Mouse (Mus musculus): ENCODE measurements at regions not wholly inside any gene's neighbourhood (a gene's known extent, or its start where the extent isn't known, plus 50 kb on each side); places are given as distances from the start of the nearest gene placed in this dataset.
"Not testable (repeated sequence)": the region's sequence is repeated elsewhere in the genome, so short reads cannot be mapped to it uniquely, and the experiment has no call there.

DNA sequence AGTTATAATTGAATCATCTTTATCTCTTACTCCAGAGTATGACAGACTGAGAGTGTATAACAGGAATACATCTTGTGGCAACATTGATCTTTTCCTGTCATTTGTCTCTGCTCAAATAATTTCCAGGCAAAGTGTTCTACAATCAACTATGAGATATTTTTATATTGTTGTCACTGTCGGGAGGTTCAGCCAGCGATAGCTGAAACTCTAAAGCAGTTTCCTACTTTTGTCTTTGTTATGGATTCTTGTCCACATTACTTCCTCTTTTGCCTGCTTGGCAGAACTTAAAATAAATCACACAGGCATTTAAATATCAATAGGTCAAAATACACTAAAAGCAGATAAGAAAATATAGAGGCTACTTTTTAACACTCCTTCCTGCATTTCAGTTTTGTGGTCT is 820.2 kb downstream of the Robo2 start:
- Histone ChIP-seq H3K4me1 (ENCODE audit: control insufficient read depth, insufficient read depth, low read length) (no peaks in the 10 kb centered on the region), H3K4me3 (replicated peaks; ENCODE audit: control insufficient read depth, low read depth, low read length) (no peak overlapping the region), H3K27ac (ENCODE audit: control insufficient read depth, insufficient read depth, low read depth, low read length, poor library complexity) (no peak overlapping the region)
- WGBS = 2% methylated on average over 2 of the region's 2 CpGs
- no peak for TF ChIP-seq CTCF (IDR thresholded peaks at IDR 0.05; ENCODE audit: control insufficient read depth, insufficient read depth, low read length)
- no peak for TF ChIP-seq POLR2A (IDR thresholded peaks at IDR 0.05; ENCODE audit: borderline replicate concordance, control insufficient read depth, low read depth, low read length)

DNA sequence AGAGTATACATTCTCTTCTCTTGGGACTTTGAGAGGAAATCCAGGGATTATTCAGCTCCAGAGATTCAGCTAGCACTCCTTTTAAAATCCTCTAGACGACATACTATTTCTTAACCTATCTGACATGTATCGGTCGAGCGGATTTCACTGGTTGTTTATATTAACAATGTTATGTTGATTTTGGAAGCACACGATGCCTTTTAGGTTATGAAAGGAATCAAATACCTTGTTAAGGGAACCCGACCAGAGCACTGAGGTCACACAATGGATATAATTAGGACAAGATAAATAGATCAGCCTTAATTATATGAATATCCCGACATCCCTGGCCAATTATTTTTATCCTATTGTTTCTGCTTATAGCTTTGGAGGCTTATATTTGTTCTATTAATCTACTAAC is 850.4 kb downstream of the Robo2 start:
- Histone ChIP-seq H3K4me1 (ENCODE audit: control insufficient read depth, insufficient read depth, low read length) (no peaks in the 10 kb centered on the region), H3K4me3 (replicated peaks; ENCODE audit: control insufficient read depth, low read depth, low read length) (no peak overlapping the region), H3K27ac (ENCODE audit: control insufficient read depth, insufficient read depth, low read depth, low read length, poor library complexity) (no peak overlapping the region)
- 77% methylated on average over 7 of the region's 7 CpGs for WGBS
- no peak for TF ChIP-seq CTCF (IDR thresholded peaks at IDR 0.05; ENCODE audit: control insufficient read depth, insufficient read depth, low read length)

DNA sequence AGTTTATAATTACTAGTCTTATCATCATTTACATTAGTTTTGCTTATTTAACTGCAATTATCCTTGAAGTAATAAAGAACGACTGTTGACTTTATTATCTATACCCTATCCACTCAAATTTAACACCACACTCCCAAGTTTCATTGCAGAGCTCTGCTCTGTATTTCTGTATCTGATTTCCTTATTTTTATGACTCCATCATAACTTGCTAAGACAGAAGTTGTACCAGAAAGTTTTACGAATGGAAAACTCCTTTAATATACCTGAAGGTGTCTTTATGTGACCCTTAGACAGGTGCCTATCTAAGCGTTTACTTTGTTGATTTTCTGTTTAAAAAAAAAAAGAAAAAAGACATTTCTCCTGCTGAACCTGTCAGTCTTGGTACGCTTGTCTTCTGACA is 854.7 kb downstream of the Robo2 start:
- TF ChIP-seq POLR2A (IDR thresholded peaks at IDR 0.05; ENCODE audit: borderline replicate concordance, control insufficient read depth, low read depth, low read length) (no peak), CTCF (IDR thresholded peaks at IDR 0.05; ENCODE audit: control insufficient read depth, insufficient read depth, low read length) (no peak)
- Histone ChIP-seq H3K27ac (ENCODE audit: control insufficient read depth, insufficient read depth, low read depth, low read length, poor library complexity) (no peak overlapping the region), H3K4me1 (ENCODE audit: control insufficient read depth, insufficient read depth, low read length) (no peaks in the 10 kb centered on the region), H3K4me3 (replicated peaks; ENCODE audit: control insufficient read depth, low read depth, low read length) (no peak overlapping the region)
- 76% methylated on average over 4 of the region's 4 CpGs for WGBS

DNA sequence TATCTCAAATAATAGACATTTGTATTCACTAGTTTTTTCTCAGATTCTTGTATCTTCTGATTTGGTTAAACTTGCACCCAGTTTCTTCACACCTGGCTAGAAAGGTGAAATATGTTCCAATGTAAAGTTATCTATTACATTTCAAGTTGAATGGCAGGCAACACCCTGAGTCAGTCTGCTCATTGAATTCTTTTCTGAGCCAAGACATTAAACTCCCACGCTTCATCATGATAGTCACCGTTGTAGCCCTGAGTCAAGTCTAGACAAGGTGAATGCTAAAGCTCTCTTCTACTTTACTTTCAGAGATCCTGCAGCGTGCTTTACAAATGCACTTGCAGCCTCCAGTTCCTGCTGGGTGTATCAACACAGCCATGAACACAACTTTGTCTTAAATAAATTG is 868.0 kb downstream of the Robo2 start:
- 80% methylated on average over 3 of the region's 3 CpGs for WGBS
- no peak for TF ChIP-seq CTCF (IDR thresholded peaks at IDR 0.05; ENCODE audit: control insufficient read depth, insufficient read depth, low read length)
- TF ChIP-seq POLR2A (IDR thresholded peaks at IDR 0.05; ENCODE audit: borderline replicate concordance, control insufficient read depth, low read depth, low read length) = no peak

DNA sequence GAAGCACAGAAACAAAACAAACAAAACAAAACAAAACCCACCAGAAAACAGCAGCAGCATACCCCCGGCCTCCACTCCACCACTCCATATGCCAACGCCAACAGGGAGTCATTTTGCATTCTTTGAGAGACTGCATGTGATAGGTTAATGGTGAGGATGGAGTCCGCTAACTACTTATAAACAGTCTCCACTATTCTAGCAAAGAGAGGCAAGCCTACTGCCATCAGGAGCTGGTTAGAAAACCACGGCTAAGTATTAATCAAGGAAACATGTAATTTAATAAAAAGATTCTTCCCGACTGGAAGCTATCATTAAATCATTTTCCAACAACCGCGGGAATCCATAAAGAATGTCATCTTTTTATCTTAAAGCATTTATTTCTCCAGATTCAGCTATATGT is 873.6 kb downstream of the Robo2 start:
- H3K4me1 ChIP-seq (ENCODE audit: control insufficient read depth, insufficient read depth, low read length) = no peaks in the 10 kb centered on the region
- H3K27ac ChIP-seq (ENCODE audit: control insufficient read depth, insufficient read depth, low read depth, low read length, poor library complexity) = no peak overlapping the region
- WGBS = 88% methylated on average over 7 of the region's 7 CpGs
- H3K4me3 ChIP-seq (replicated peaks; ENCODE audit: control insufficient read depth, low read depth, low read length) = no peak overlapping the region
- TF ChIP-seq POLR2A (IDR thresholded peaks at IDR 0.05; ENCODE audit: borderline replicate concordance, control insufficient read depth, low read depth, low read length) (no peak), CTCF (IDR thresholded peaks at IDR 0.05; ENCODE audit: control insufficient read depth, insufficient read depth, low read length) (no peak)

More for the DNA sequence above, 868.0 kb downstream of the Robo2 start:
- Histone ChIP-seq H3K4me3 (replicated peaks; ENCODE audit: control insufficient read depth, low read depth, low read length) (no peak overlapping the region), H3K27ac (ENCODE audit: control insufficient read depth, insufficient read depth, low read depth, low read length, poor library complexity) (no peak overlapping the region), H3K4me1 (ENCODE audit: control insufficient read depth, insufficient read depth, low read length) (no peaks in the 10 kb centered on the region)

DNA sequence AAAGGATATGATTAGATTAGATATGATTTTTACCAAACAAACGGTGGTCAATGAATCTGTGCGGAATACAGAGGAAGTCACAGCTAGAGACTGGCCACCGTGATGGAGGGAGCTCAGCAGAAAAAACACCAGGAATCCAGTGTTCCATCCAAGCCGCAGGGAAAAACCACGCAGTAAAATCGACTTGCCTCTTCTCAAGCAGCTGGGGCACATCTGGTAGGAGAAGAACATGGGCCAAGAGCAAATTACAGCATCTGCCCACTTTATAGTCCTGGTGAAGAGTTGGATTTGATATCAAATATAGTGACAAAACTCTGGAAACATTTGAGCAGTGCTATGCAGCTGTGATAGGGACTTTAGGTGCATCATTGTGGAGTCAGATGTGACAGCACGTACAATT is 874.1 kb downstream of the Robo2 start:
- WGBS = 77% methylated on average over 7 of the region's 7 CpGs
- Histone ChIP-seq H3K4me1 (ENCODE audit: control insufficient read depth, insufficient read depth, low read length) (no peaks in the 10 kb centered on the region), H3K27ac (ENCODE audit: control insufficient read depth, insufficient read depth, low read depth, low read length, poor library complexity) (no peak overlapping the region), H3K4me3 (replicated peaks; ENCODE audit: control insufficient read depth, low read depth, low read length) (no peak overlapping the region)
- no peak for TF ChIP-seq POLR2A (IDR thresholded peaks at IDR 0.05; ENCODE audit: borderline replicate concordance, control insufficient read depth, low read depth, low read length)
- TF ChIP-seq CTCF (IDR thresholded peaks at IDR 0.05; ENCODE audit: control insufficient read depth, insufficient read depth, low read length) = no peak

DNA sequence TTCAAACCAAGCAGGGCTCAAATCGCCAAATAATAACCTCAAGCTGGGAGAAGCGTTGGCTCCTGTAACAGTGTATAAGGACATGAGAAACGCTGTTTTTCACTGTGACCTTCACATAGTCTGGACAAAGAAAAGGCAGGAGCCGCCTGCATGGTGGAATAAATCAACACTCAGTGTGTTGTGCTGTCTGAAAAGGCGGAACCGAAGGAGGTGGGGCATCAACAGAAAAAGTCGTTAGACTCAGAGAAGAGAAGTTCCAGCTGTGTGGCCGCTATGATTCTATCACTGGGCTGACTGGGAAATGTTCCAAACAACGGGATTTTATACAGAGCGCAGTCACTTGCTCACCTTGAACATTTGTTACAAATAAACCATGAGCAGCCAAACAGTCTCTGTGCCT is 881.4 kb downstream of the Robo2 start:
- no peaks in the 10 kb centered on the region for H3K4me1 ChIP-seq (ENCODE audit: control insufficient read depth, insufficient read depth, low read length)
- 69% methylated on average over 10 of the region's 10 CpGs for WGBS
- TF ChIP-seq CTCF (IDR thresholded peaks at IDR 0.05; ENCODE audit: control insufficient read depth, insufficient read depth, low read length) (no peak), POLR2A (IDR thresholded peaks at IDR 0.05; ENCODE audit: borderline replicate concordance, control insufficient read depth, low read depth, low read length) (no peak)
- H3K4me3 ChIP-seq (replicated peaks; ENCODE audit: control insufficient read depth, low read depth, low read length) = no peak overlapping the region
- no peak overlapping the region for H3K27ac ChIP-seq (ENCODE audit: control insufficient read depth, insufficient read depth, low read depth, low read length, poor library complexity)

DNA sequence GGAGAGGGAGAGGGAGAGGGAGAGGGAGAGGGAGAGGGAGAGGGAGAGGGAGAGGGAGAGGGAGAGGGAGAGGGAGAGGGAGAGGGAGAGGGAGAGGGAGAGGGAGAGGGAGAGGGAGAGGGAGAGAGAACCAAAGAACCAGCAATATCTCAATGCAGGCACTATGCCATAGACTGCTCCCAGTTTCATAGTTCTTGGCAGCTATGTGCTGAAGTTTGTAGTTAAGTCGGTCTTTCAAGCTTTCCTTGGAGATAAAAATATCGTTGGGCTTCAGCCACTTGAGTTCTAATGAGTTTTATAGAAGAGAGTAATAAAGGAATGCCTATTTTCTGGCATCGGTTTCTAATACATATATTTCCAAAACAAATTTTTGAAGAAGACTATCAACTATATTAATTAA is 888.7 kb downstream of the Robo2 start:
- not testable (repeated sequence) for H3K27ac ChIP-seq (ENCODE audit: control insufficient read depth, insufficient read depth, low read depth, low read length, poor library complexity); H3K4me1 ChIP-seq (ENCODE audit: control insufficient read depth, insufficient read depth, low read length); H3K4me3 ChIP-seq (replicated peaks; ENCODE audit: control insufficient read depth, low read depth, low read length)
- 76% methylated on average over 3 of the region's 3 CpGs for WGBS

DNA sequence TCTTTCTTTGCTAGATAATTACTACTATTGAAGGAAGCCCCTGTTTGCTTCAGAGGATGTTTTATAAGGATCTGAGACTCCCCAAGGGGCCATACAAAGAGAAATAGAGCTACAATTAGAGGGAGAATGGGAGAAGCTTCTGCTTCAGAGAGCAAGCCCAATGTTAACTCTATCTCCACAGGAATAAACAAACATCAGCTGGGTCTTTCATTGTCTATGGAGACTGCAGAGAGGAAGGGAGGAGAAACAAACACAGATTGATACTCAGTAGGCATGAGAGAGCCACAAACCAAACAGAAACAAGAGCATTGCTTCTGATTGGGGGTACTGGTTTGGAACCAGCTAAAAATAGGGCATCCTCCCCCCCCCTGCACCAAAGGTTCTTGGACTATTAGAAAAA is 906.9 kb downstream of the Robo2 start:
- H3K4me1 ChIP-seq (ENCODE audit: control insufficient read depth, insufficient read depth, low read length) = no peaks in the 10 kb centered on the region
- TF ChIP-seq CTCF (IDR thresholded peaks at IDR 0.05; ENCODE audit: control insufficient read depth, insufficient read depth, low read length) (no peak), POLR2A (IDR thresholded peaks at IDR 0.05; ENCODE audit: borderline replicate concordance, control insufficient read depth, low read depth, low read length) (no peak)

More for the DNA sequence above, 906.9 kb downstream of the Robo2 start:
- Histone ChIP-seq H3K4me3 (replicated peaks; ENCODE audit: control insufficient read depth, low read depth, low read length) (no peak overlapping the region), H3K27ac (ENCODE audit: control insufficient read depth, insufficient read depth, low read depth, low read length, poor library complexity) (no peak overlapping the region)

Data from bone marrow, adult 2 months (tissue).